Mouse (Mus musculus) heart, postnatal 0 days (tissue): Measurements from ENCODE around the gene Ciita. TPM values are rescaled to one million over a fixed set of nuclear protein-coding genes. Genes with fewer than 3 reads are reported as not detected.

ENCODE experiments used
- ATAC-seq: fragments of 200-750 bp; cut with Nextera tagmentation; 2 replicates; pipeline ENCODE4 v1.8.0; 2017; ENCODE audit warnings: low read depth, moderate number of reproducible peaks, moderate library complexity; ENCODE audit not compliant: insufficient read depth
- DNase-seq: peaks from one replicate; pipeline ENCODE4 v3.0.0-alpha.2; 2016; ENCODE audit warnings: low spot score
- H3K27ac ChIP-seq: fragments of 300-500 bp; sonication (generic); 2 replicates; pipeline ENCODE4 v1.5.1; 2014; ENCODE audit warnings: low read depth, mild to moderate bottlenecking
- H3K27me3 ChIP-seq: fragments of 300-500 bp; sonication (generic); 2 replicates; pipeline ENCODE4 v1.6.1; 2014; ENCODE audit warnings: low read length, mixed read lengths; ENCODE audit not compliant: control insufficient read depth, insufficient read depth
- H3K36me3 ChIP-seq: fragments of 300-500 bp; sonication (generic); replicated peaks from 2 replicates; pipeline ENCODE4 v1.6.1; 2014; ENCODE audit warnings: low read length, mixed read lengths; ENCODE audit not compliant: control insufficient read depth, insufficient read depth
- H3K4me1 ChIP-seq: fragments of 300-500 bp; sonication (generic); 2 replicates; pipeline ENCODE4 v1.6.1; 2014; ENCODE audit warnings: antibody characterized with exemption; ENCODE audit not compliant: control insufficient read depth, insufficient read depth
- H3K4me2 ChIP-seq: fragments of 300-500 bp; sonication (generic); 2 replicates; pipeline ENCODE4 v1.6.1; 2014; ENCODE audit warnings: low read depth, mild to moderate bottlenecking, low read length, moderate library complexity
- H3K4me3 ChIP-seq: fragments of 300-500 bp; sonication (generic); 2 replicates; pipeline ENCODE4 v1.5.1; 2014; ENCODE audit warnings: low read depth, low read length
- H3K9ac ChIP-seq: fragments of 300-500 bp; sonication (generic); replicated peaks from 2 replicates; pipeline ENCODE4 v1.6.1; 2014; ENCODE audit warnings: low read depth, low read length, mixed read lengths
- H3K9me3 ChIP-seq: fragments of 300-500 bp; sonication (generic); replicated peaks from 2 replicates; pipeline ENCODE4 v1.6.1; 2016; ENCODE audit warnings: low read length; ENCODE audit not compliant: control insufficient read depth
- CTCF ChIP-seq: IDR thresholded peaks from 2 replicates; pipeline ENCODE4 v1.5.1; 2016; ENCODE audit warnings: antibody characterized with exemption, control low read depth, low read depth
- EP300 ChIP-seq: IDR thresholded peaks from 2 replicates; pipeline ENCODE4 v1.6.1; 2016; ENCODE audit warnings: antibody characterized with exemption, low read depth
- WGBS: fragments of 180-500 bp; shearing (Covaris S2); extraction: QIAGEN DNeasy Blood & Tissue Kit; methylation state at CpG from one replicate; pipeline ENCODE4 v1.1.7; 2014; 5-methylcytosine and 5-hydroxymethylcytosine counted together
- polyA plus RNA-seq: library from polyadenylated mRNA; unstranded; fragments of >200 nt; fragmentation: Nextera tagmentation; extraction: Ambion mirVana; gene quantifications from 2 replicates; pipeline ENCODE4 v1.2.1, GENCODE M21; 2015
- total RNA-seq: library from RNA; depleted of rRNA; stranded (reverse); fragments of >200 nt; gene quantifications from 2 replicates; pipeline ENCODE4 v1.2.3, GENCODE M21; 2014; ENCODE audit warnings: low replicate concordance; rRNA removed

Gene Ciita
- total and polyA plus RNA-seq, 2 experiments from 2014 or later: 0.08 TPM; not detected in 1

GRCm38 (mm10) chr16:10571820-10572219, 92.0 kb downstream of the Ciita start:
- no peaks in the 10 kb centered on the region for H3K27me3 ChIP-seq
- no peak overlapping the region for H3K27ac ChIP-seq
- TF ChIP-seq CTCF (peak; percentile 75), EP300 (no peak)
- no peaks in the 10 kb centered on the region for H3K9me3 ChIP-seq
- 40% methylated on average over 2 of the region's 2 CpGs for WGBS
- no peak overlapping the region for H3K4me2 ChIP-seq
- no peaks in the 10 kb centered on the region for H3K4me1 ChIP-seq
- H3K4me3 ChIP-seq: no peak overlapping the region
- no peak overlapping the region for H3K9ac ChIP-seq
- ATAC-seq (peak; percentile 55; the same call in 1 of the 2 replicates), DNase-seq (peak; percentile 79)
- peaks cover 55% of the 10 kb centered on the region for H3K36me3 ChIP-seq

GRCm38 (mm10) chr16:10574936-10575335, 95.1 kb downstream of the Ciita start:
- Histone ChIP-seq H3K27ac (no peak overlapping the region), H3K4me2 (no peak overlapping the region), H3K36me3 (peaks cover 71% of the 10 kb centered on the region), H3K9ac (no peak overlapping the region), H3K9me3 (no peaks in the 10 kb centered on the region), H3K4me1 (no peaks in the 10 kb centered on the region), H3K4me3 (no peak overlapping the region), H3K27me3 (no peaks in the 10 kb centered on the region)
- ATAC-seq (no peak), DNase-seq (no peak)
- 65% methylated on average over 2 of the region's 2 CpGs for WGBS
- no peak for TF ChIP-seq EP300
- TF ChIP-seq CTCF: no peak

- no peaks in the 10 kb centered on the region for H3K9me3 ChIP-seq
- DNase-seq (no peak), ATAC-seq (no peak)
- TF ChIP-seq EP300: no peak
- TF ChIP-seq CTCF: no peak
- no peaks in the 10 kb centered on the region for H3K27me3 ChIP-seq
- peaks cover 79% of the 10 kb centered on the region for H3K36me3 ChIP-seq
- H3K4me2 ChIP-seq: no peak overlapping the region
- no peak overlapping the region for H3K4me3 ChIP-seq
- H3K4me1 ChIP-seq: no peaks in the 10 kb centered on the region
- no peak overlapping the region for H3K9ac ChIP-seq
- no peak overlapping the region for H3K27ac ChIP-seq
- WGBS: 88% methylated on average over 4 of the region's 4 CpGs
These were observed 96.1 kb downstream of the Ciita start for GRCm38 (mm10) chr16:10575915-10576314.

- Histone ChIP-seq H3K4me3 (no peak overlapping the region), H3K4me2 (no peak overlapping the region), H3K4me1 (no peaks in the 10 kb centered on the region), H3K27ac (no peak overlapping the region), H3K36me3 (peaks cover 84% of the 10 kb centered on the region), H3K9ac (no peak overlapping the region), H3K27me3 (no peaks in the 10 kb centered on the region), H3K9me3 (no peaks in the 10 kb centered on the region)
- TF ChIP-seq EP300: no peak
- TF ChIP-seq CTCF: no peak
- WGBS: 68% methylated on average over 5 of the region's 5 CpGs
- ATAC-seq: no peak
- no peak for DNase-seq
These were observed 97.7 kb downstream of the Ciita start for GRCm38 (mm10) chr16:10577548-10577947.

Other genes with a start within 250 kb of the Ciita start
- 43.4 and 56.7 TPM in 2 replicates for gene Emp2, start 166.1 kb upstream of the Ciita start, total RNA-seq
- gene Emp2, start 166.1 kb upstream of the Ciita start, polyA plus RNA-seq: 25.5 and 25.7 TPM in 2 replicates
- gene Tekt5, start 84.6 kb upstream of the Ciita start, total RNA-seq: 4.7 TPM in 1 of 2 replicates, not detected in the other
- gene Tekt5, start 84.6 kb upstream of the Ciita start, polyA plus RNA-seq: 0.26 and 0.45 TPM in 2 replicates
- 16.9 and 25.3 TPM in 2 replicates for gene Nubp1, start 68.1 kb upstream of the Ciita start, total RNA-seq
- gene Nubp1, start 68.1 kb upstream of the Ciita start, polyA plus RNA-seq: 18.9 and 19.4 TPM in 2 replicates
- 1.0 and 1.8 TPM in 2 replicates for gene Tvp23a, start 32.7 kb upstream of the Ciita start, total RNA-seq
- 1.0 TPM in 2 replicates for gene Tvp23a, start 32.7 kb upstream of the Ciita start, polyA plus RNA-seq
- gene Dexi, start 63.0 kb downstream of the Ciita start, total RNA-seq: 41.9 and 76.4 TPM in 2 replicates
- 15.0 and 15.6 TPM in 2 replicates for gene Dexi, start 63.0 kb downstream of the Ciita start, polyA plus RNA-seq
- gene Clec16a, start 65.3 kb downstream of the Ciita start, total RNA-seq: 32.0 and 39.6 TPM in 2 replicates
- gene Clec16a, start 65.3 kb downstream of the Ciita start, polyA plus RNA-seq: 36.1 and 37.7 TPM in 2 replicates